Mouse (Mus musculus) heart, postnatal 0 days (tissue): ENCODE results near the gene Hsdl1. TPM values are rescaled to one million over a fixed set of nuclear protein-coding genes. Genes with fewer than 3 reads are reported as not detected.

Source experiments
- ATAC-seq: fragments of 200-750 bp; cut with Nextera tagmentation; 2 replicates; pipeline ENCODE4 v1.8.0; 2017; ENCODE audit warnings: low read depth, moderate number of reproducible peaks, moderate library complexity; ENCODE audit not compliant: insufficient read depth
- DNase-seq: peaks from one replicate; pipeline ENCODE4 v3.0.0-alpha.2; 2016; ENCODE audit warnings: low spot score
- H3K27ac ChIP-seq: fragments of 300-500 bp; sonication (generic); 2 replicates; pipeline ENCODE4 v1.5.1; 2014; ENCODE audit warnings: low read depth, mild to moderate bottlenecking
- H3K27me3 ChIP-seq: fragments of 300-500 bp; sonication (generic); 2 replicates; pipeline ENCODE4 v1.6.1; 2014; ENCODE audit warnings: low read length, mixed read lengths; ENCODE audit not compliant: control insufficient read depth, insufficient read depth
- H3K36me3 ChIP-seq: fragments of 300-500 bp; sonication (generic); replicated peaks from 2 replicates; pipeline ENCODE4 v1.6.1; 2014; ENCODE audit warnings: low read length, mixed read lengths; ENCODE audit not compliant: control insufficient read depth, insufficient read depth
- H3K4me1 ChIP-seq: fragments of 300-500 bp; sonication (generic); 2 replicates; pipeline ENCODE4 v1.6.1; 2014; ENCODE audit warnings: antibody characterized with exemption; ENCODE audit not compliant: control insufficient read depth, insufficient read depth
- H3K4me2 ChIP-seq: fragments of 300-500 bp; sonication (generic); 2 replicates; pipeline ENCODE4 v1.6.1; 2014; ENCODE audit warnings: low read depth, mild to moderate bottlenecking, low read length, moderate library complexity
- H3K4me3 ChIP-seq: fragments of 300-500 bp; sonication (generic); 2 replicates; pipeline ENCODE4 v1.5.1; 2014; ENCODE audit warnings: low read depth, low read length
- H3K9ac ChIP-seq: fragments of 300-500 bp; sonication (generic); replicated peaks from 2 replicates; pipeline ENCODE4 v1.6.1; 2014; ENCODE audit warnings: low read depth, low read length, mixed read lengths
- H3K9me3 ChIP-seq: fragments of 300-500 bp; sonication (generic); replicated peaks from 2 replicates; pipeline ENCODE4 v1.6.1; 2016; ENCODE audit warnings: low read length; ENCODE audit not compliant: control insufficient read depth
- CTCF ChIP-seq: IDR thresholded peaks from 2 replicates; pipeline ENCODE4 v1.5.1; 2016; ENCODE audit warnings: antibody characterized with exemption, control low read depth, low read depth
- EP300 ChIP-seq: IDR thresholded peaks from 2 replicates; pipeline ENCODE4 v1.6.1; 2016; ENCODE audit warnings: antibody characterized with exemption, low read depth
- WGBS: fragments of 180-500 bp; shearing (Covaris S2); extraction: QIAGEN DNeasy Blood & Tissue Kit; methylation state at CpG from one replicate; pipeline ENCODE4 v1.1.7; 2014; 5-methylcytosine and 5-hydroxymethylcytosine counted together
- polyA plus RNA-seq: library from polyadenylated mRNA; unstranded; fragments of >200 nt; fragmentation: Nextera tagmentation; extraction: Ambion mirVana; gene quantifications from 2 replicates; pipeline ENCODE4 v1.2.1, GENCODE M21; 2015
- total RNA-seq: library from RNA; depleted of rRNA; stranded (reverse); fragments of >200 nt; gene quantifications from 2 replicates; pipeline ENCODE4 v1.2.3, GENCODE M21; 2014; ENCODE audit warnings: low replicate concordance; rRNA removed

The Hsdl1 gene
- total RNA-seq (25.0 and 36.3 TPM in 2 replicates), polyA plus RNA-seq (20.6 and 21.2 TPM in 2 replicates)

DNA sequence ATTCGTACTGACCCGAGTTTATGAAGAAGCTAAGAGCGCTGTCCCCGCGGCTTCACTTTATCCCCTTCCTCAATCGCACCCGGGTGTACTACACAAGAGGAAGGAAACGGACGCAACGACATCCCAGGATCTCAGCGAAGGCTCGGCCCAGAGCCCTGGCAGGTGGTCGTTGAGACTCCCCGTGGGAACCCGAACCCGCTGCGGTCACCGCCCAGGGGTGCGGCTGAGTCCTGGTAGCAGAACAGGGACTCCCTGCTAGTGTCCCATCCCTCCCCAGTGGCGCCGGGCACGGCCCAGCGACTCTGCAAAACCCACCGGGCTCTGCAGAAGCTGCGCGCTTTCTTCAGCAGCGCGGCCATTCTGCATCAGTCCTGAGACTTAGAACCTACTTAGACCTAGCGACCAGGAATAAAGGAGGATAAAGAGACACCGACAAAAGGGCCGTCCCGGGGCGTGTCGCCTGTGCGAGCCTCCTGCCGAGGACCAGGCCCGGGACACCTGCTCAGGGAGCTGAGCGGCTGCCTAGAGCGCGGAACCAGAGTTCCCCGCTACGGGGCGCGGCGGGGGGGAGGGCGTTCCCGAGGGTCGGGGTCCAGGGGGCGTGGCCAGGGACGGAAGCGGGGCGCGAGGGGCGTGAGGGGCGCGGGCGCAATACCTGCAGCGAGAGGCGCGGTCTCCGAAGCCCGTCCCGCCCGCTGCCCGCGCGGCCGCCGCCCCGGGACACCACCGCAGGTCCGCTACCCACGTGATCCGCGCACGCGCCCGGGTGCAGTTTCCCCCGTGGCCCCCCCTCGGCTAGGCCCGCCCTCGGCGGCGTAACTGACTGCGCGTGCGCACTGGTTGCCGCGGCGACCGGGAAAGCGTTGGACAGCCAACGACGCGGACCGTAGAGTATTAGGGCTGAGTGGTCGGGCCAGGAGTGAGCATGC, at the start of gene Hsdl1, which contains the start of gene Dnaaf1:
Hsdl1 (minus strand) TSS at position 747 of the 929 bp plus-strand sequence.
Dnaaf1 (plus strand) TSS at position 799 of the 929 bp plus-strand sequence.
- Histone ChIP-seq H3K36me3 (no peaks in the 10 kb centered on the region), H3K27me3 (0 out of 2 replicates have a peak, but pooled peaks cover 12% of the 10 kb centered on the region), H3K4me1 (peaks cover 10% of the 10 kb centered on the region; the same call in 1 of the 2 replicates), H3K9me3 (no peaks in the 10 kb centered on the region), H3K4me2 (peak within 1 kb of the TSS; percentile 81), H3K4me3 (peak within 1 kb of the TSS; percentile 78), H3K9ac (peak within 1 kb of the TSS; percentile 71), H3K27ac (peak within 1 kb of the TSS; percentile 12; the same call in 1 of the 2 replicates)
- WGBS: under 1% methylated on average over 82 of the region's 97 CpGs
- DNase-seq (peak; percentile 88), ATAC-seq (peak; percentile 90)
- no peak; the same call in 1 of the 2 replicates for TF ChIP-seq CTCF
- no peak for TF ChIP-seq EP300

DNA sequence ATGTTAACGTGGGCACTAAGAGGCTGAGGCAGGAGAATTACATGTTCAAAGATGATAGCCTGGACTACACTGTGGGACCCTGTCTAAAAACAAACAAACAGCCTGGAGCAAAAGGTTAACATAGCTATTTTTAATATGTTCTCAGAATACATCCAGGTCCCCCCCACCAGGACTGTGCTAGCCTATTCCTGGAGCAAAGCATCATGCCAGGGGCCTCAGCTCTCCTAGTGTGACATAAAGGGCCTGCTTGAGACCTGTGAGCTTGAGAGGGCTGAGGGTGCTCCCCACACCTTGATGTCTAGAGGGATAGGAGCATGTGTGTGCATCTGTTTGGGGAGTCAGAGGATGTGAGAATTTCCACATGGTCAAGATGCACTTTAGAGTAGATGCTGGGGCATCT, 48.8 kb upstream of the Hsdl1 start:
- H3K27me3 ChIP-seq: 0 out of 2 replicates have a peak, but pooled peaks cover 6% of the 10 kb centered on the region
- H3K4me2 ChIP-seq: no peak overlapping the region
- DNase-seq (no peak), ATAC-seq (no peak)
- H3K9ac ChIP-seq: no peak overlapping the region
- WGBS: 80% methylated on average over 1 of the region's 1 CpGs
- no peaks in the 10 kb centered on the region for H3K36me3 ChIP-seq
- H3K27ac ChIP-seq: no peak overlapping the region
- no peak overlapping the region for H3K4me3 ChIP-seq
- peaks cover 6% of the 10 kb centered on the region; the same call in 1 of the 2 replicates for H3K4me1 ChIP-seq
- H3K9me3 ChIP-seq: no peaks in the 10 kb centered on the region
- TF ChIP-seq CTCF (no peak), EP300 (no peak)

DNA sequence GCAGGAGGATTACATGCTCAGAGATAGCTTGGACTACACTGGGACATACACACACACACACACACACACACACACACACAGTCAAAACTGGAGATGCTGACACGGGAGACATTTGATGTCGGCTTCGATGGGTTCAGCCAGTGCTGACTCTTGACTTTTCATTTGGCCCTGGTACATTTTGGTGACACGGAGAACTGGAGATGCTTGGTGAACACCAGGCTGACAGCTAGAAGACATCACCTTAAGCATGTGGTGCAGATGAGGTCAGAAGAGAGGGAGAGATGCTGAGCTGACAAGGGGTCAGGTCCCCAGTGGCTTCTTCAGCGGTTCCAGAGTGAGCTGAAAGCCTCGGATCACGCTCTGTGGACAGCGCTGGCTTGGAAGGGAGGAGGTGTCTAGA, 48.1 kb upstream of the Hsdl1 start:
- WGBS: 77% methylated on average over 8 of the region's 8 CpGs

DNA sequence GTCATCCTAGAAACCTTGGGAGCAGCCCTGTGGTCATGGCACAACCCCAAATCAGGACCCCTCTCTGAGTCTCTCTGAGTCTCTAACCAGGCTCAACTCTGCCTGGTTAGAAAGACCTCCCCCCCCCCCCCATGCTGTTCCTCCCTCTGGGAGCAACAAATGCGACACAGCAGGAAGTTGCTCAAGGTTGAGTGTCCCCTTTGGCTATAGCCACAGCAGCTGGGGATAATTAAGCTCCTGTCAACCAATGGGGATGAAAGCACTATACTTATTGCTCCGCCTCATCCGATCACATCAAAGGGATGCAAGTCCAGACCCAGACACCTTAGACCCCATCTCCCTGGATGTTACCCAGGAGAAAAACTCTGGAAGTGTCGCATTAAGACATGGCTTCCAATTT, 47.6 kb upstream of the Hsdl1 start:
- Histone ChIP-seq H3K27me3 (0 out of 2 replicates have a peak, but pooled peaks cover 6% of the 10 kb centered on the region), H3K4me2 (no peak overlapping the region), H3K36me3 (no peaks in the 10 kb centered on the region), H3K9ac (no peak overlapping the region), H3K9me3 (no peaks in the 10 kb centered on the region), H3K4me1 (peaks cover 6% of the 10 kb centered on the region; the same call in 1 of the 2 replicates), H3K4me3 (no peak overlapping the region), H3K27ac (no peak overlapping the region)
- ATAC-seq (no peak), DNase-seq (no peak)
- TF ChIP-seq EP300 (no peak), CTCF (no peak)
- 65% methylated on average over 4 of the region's 4 CpGs for WGBS

More for the DNA sequence above, 48.1 kb upstream of the Hsdl1 start:
- Histone ChIP-seq H3K27me3 (0 out of 2 replicates have a peak, but pooled peaks cover 6% of the 10 kb centered on the region), H3K4me1 (peaks cover 6% of the 10 kb centered on the region; the same call in 1 of the 2 replicates), H3K36me3 (no peaks in the 10 kb centered on the region), H3K27ac (no peak overlapping the region), H3K4me2 (no peak overlapping the region), H3K4me3 (no peak overlapping the region), H3K9ac (no peak overlapping the region), H3K9me3 (no peaks in the 10 kb centered on the region)
- ATAC-seq: no peak
- DNase-seq: no peak
- TF ChIP-seq EP300 (no peak), CTCF (no peak)

DNA sequence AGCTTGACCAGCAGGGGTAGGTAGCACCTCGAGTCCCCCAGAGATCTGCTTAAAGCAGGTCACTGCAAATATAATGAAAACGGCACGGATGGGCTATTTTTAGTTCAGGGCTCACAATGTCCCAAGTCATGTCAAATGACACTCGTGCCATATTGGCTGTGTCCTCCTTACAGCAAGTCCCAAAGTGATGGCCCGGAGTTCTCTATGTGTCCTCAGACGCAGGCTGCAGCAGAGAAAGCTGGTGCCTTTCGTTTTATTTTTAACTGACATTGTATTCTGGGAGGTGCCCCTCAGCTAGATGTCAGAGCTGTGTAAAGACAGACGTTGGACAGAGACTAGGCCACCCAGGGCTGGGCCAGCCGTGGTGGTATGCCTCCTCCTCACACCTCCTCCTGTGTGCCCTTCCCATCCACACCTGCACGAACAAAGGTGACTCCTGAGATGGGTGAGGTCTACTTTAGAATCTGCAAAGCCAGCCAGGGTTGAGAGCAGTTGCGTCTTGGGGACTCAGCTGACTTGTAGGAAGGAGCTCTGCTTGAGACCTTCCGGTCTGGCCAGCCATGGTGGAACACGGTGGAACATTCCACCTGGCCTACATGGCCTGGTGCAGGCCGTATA, 46.0 kb upstream of the Hsdl1 start:
- Histone ChIP-seq H3K4me3 (no peak overlapping the region), H3K27me3 (0 out of 2 replicates have a peak, but pooled peaks cover 6% of the 10 kb centered on the region), H3K36me3 (no peaks in the 10 kb centered on the region), H3K27ac (no peak overlapping the region; the same call in 1 of the 2 replicates), H3K9me3 (no peaks in the 10 kb centered on the region), H3K9ac (no peak overlapping the region), H3K4me1 (peaks cover 6% of the 10 kb centered on the region; the same call in 1 of the 2 replicates), H3K4me2 (no peak overlapping the region)
- TF ChIP-seq EP300 (no peak), CTCF (no peak)
- 51% methylated on average over 14 of the region's 14 CpGs for WGBS
- peak; percentile 40 for ATAC-seq
- no peak for DNase-seq
